Comparison of ENCODE assay signal across 9 mouse cellular contexts in genomic region chr3:69238141-69238851, GRCm38 (mm10). TPM values are rescaled to one million over a fixed set of nuclear protein-coding genes. Genes with fewer than 3 reads are reported as not detected.
DNase-seq lines count a peak whose midpoint lies in the region; ATAC-seq and TF ChIP-seq lines count a peak whose summit lies in the region.
"Had no signal": no experiment of that assay in that cellular context is flagged by ENCODE, and none has a peak within 500 bp of the region (broad histone marks: within the 10 kb centered on the region; RNA-seq: fewer than 3 reads in every experiment).

No protein-coding gene starts in this region.

- H3K4me3 ChIP-seq in hindbrain, embryonic 14.5 days (replicated peaks; ENCODE audit: low read length), result no peak overlapping the region
- no peak overlapping the region for H3K4me3 ChIP-seq in hindbrain, embryonic 13.5 days
- H3K4me3 ChIP-seq in G1E (ENCODE audit: low read depth, low read length), result no peak overlapping the region
- no peak overlapping the region for H3K4me3 ChIP-seq in stomach, postnatal 0 days (ENCODE audit: low read depth, low read length)
- H3K4me3 ChIP-seq: neural tube, embryonic 13.5 days had no signal

- H3K4me1 ChIP-seq in hindbrain, embryonic 14.5 days (replicated peaks; ENCODE audit: control insufficient read depth, insufficient read depth, low read length), result no peaks in the 10 kb centered on the region
- no peaks in the 10 kb centered on the region for H3K4me1 ChIP-seq in hindbrain, embryonic 13.5 days (replicated peaks)
- H3K4me1 ChIP-seq in G1E (ENCODE audit: insufficient read depth, low read depth, low read length), result no peaks in the 10 kb centered on the region; the same call in 1 of the 2 replicates
- no peaks in the 10 kb centered on the region for H3K4me1 ChIP-seq in stomach, postnatal 0 days (replicated peaks; ENCODE audit: control insufficient read depth, insufficient read depth)
- H3K4me1 ChIP-seq: neural tube, embryonic 13.5 days had no signal

- peak; percentile 24; the same call in 1 of the 2 replicates for TF ChIP-seq CTCF in G1E (IDR thresholded peaks at IDR 0.05; ENCODE audit: low read depth, low read length)
- TF ChIP-seq CTCF in stomach, postnatal 0 days (IDR thresholded peaks at IDR 0.05; ENCODE audit: low read depth), result peak; percentile 79

- H3K4me2 ChIP-seq in hindbrain, embryonic 14.5 days (replicated peaks), result no peak overlapping the region
- no peak overlapping the region for H3K4me2 ChIP-seq in hindbrain, embryonic 13.5 days
- no peak overlapping the region for H3K4me2 ChIP-seq in stomach, postnatal 0 days (replicated peaks; ENCODE audit: low read depth)
- H3K4me2 ChIP-seq: neural tube, embryonic 13.5 days had no signal

- H3K27ac ChIP-seq in hindbrain, embryonic 14.5 days, result no peak overlapping the region
- H3K27ac ChIP-seq in hindbrain, embryonic 13.5 days, result no peak overlapping the region
- no peak overlapping the region for H3K27ac ChIP-seq in stomach, postnatal 0 days (replicated peaks)
- H3K27ac ChIP-seq: neural tube, embryonic 13.5 days had no signal

- TF ChIP-seq EP300 in stomach, postnatal 0 days (optimal IDR thresholded peaks at IDR 0.05), result no peak

- H3K27me3 ChIP-seq in hindbrain, embryonic 14.5 days (ENCODE audit: control insufficient read depth, insufficient read depth, low read length), result no peaks in the 10 kb centered on the region
- no peaks in the 10 kb centered on the region for H3K27me3 ChIP-seq in hindbrain, embryonic 13.5 days
- H3K27me3 ChIP-seq in G1E (ENCODE audit: insufficient read depth, low read length), result peaks cover 13% of the 10 kb centered on the region
- no peaks in the 10 kb centered on the region for H3K27me3 ChIP-seq in stomach, postnatal 0 days (ENCODE audit: control insufficient read depth, insufficient read depth, low read length)
- H3K27me3 ChIP-seq: neural tube, embryonic 13.5 days had no signal

- no peaks in the 10 kb centered on the region for H3K9me3 ChIP-seq in hindbrain, embryonic 14.5 days (ENCODE audit: control insufficient read depth, low read length)
- no peaks in the 10 kb centered on the region for H3K9me3 ChIP-seq in hindbrain, embryonic 13.5 days
- no peaks in the 10 kb centered on the region for H3K9me3 ChIP-seq in G1E (replicated peaks)
- H3K9me3 ChIP-seq in stomach, postnatal 0 days (ENCODE audit: control insufficient read depth, low read length), result no peaks in the 10 kb centered on the region
- H3K9me3 ChIP-seq: neural tube, embryonic 13.5 days had no signal

- peak; percentile 87 for DNase-seq in hindbrain, embryonic 14.5 days (ENCODE audit: low spot score)
- no peak for DNase-seq in G1E (ENCODE audit: low spot score)
- peak; percentile 57 for DNase-seq in cerebellum, adult 8-10 months
- DNase-seq in gastrocnemius, adult 8-10 months (ENCODE audit: low spot score in 2 of 2), result peak; percentile 22 to 35
- DNase-seq in layer of hippocampus, adult 9-11 months, result peak; percentile 19
- DNase-seq in mesoderm, embryonic 11.5 days (ENCODE audit: low read depth, low spot score), result peak; percentile 59
- peak; percentile 67 for DNase-seq in stomach, postnatal 0 days (ENCODE audit: low spot score)

- H3K9ac ChIP-seq in hindbrain, embryonic 14.5 days, result no peak overlapping the region
- H3K9ac ChIP-seq in hindbrain, embryonic 13.5 days, result no peak overlapping the region
- H3K9ac ChIP-seq in stomach, postnatal 0 days (ENCODE audit: low read length), result no peak overlapping the region
- H3K9ac ChIP-seq: neural tube, embryonic 13.5 days had no signal

- H3K36me3 ChIP-seq in hindbrain, embryonic 14.5 days (replicated peaks; ENCODE audit: control insufficient read depth, insufficient read depth), result no peaks in the 10 kb centered on the region
- no peaks in the 10 kb centered on the region for H3K36me3 ChIP-seq in hindbrain, embryonic 13.5 days
- no peaks in the 10 kb centered on the region for H3K36me3 ChIP-seq in G1E (replicated peaks)
- no peaks in the 10 kb centered on the region for H3K36me3 ChIP-seq in stomach, postnatal 0 days (ENCODE audit: control insufficient read depth, insufficient read depth, low read length)
- H3K36me3 ChIP-seq: neural tube, embryonic 13.5 days had no signal

- ATAC-seq in hindbrain, embryonic 14.5 days (ENCODE audit: low FRiP score), result no peak
- no peak for ATAC-seq in hindbrain, embryonic 13.5 days (ENCODE audit: low FRiP score)
- peak; percentile 34; the same call in 1 of the 2 replicates for ATAC-seq in G1E (ENCODE audit: extremely low read depth, insufficient number of reproducible peaks, low FRiP score, poor library complexity, severe bottlenecking)
- ATAC-seq in stomach, postnatal 0 days (ENCODE audit: low FRiP score, low TSS enrichment), result no peak

- WGBS in hindbrain, embryonic 14.5 days, result 43% methylated on average over 12 of the region's 12 CpGs
- 43% methylated on average over 12 of the region's 12 CpGs for WGBS in hindbrain, embryonic 13.5 days
- 47% methylated on average over 12 of the region's 12 CpGs for WGBS in stomach, postnatal 0 days

RNA-seq across cellular contexts. Expression of gene Arl14, which starts 16.1 kb away (rescaled TPM):
- not detected in 2 replicates for polyA plus RNA-seq in hindbrain, embryonic 14.5 days (2014; fragmentation: Nextera tagmentation; extraction: Ambion mirVana)
- not detected in 2 replicates for polyA plus RNA-seq in hindbrain, embryonic 13.5 days (2015; fragmentation: Nextera tagmentation; extraction: Ambion mirVana)
- total RNA-seq in G1E (2014; fragmentation: Nextera tagmentation) (not detected in 2 replicates), G1E (2017) (not detected in 2 replicates)
- not detected in 2 replicates for polyA plus RNA-seq in G1E (2012)
- not detected for total RNA-seq in gastrocnemius, adult 8-10 months (2022)
- 31.5 and 39.8 TPM in 2 replicates for polyA plus RNA-seq in stomach, postnatal 0 days (2015; fragmentation: Nextera tagmentation; extraction: Ambion mirVana)
- polyA plus RNA-seq: neural tube, embryonic 13.5 days had no signal

Comparison
In these comparisons a context has a peak if more than half of its experiments do, and no peak if none do; other contexts are left out.
1. RNA of gene Arl14, which starts 16.1 kb away (polyA plus RNA-seq): 31.5 to 39.8 TPM in stomach, postnatal 0 days; not detected in hindbrain, embryonic 14.5 days, not detected in hindbrain, embryonic 13.5 days and not detected in G1E; every median in the first group is over 10 times any median in the second.